Mouse (Mus musculus): ENCODE measurements at regions not wholly inside any gene's neighbourhood (a gene's known extent, or its start where the extent isn't known, plus 50 kb on each side); places are given as distances from the start of the nearest gene placed in this dataset.
"Not testable (repeated sequence)": the region's sequence is repeated elsewhere in the genome, so short reads cannot be mapped to it uniquely, and the experiment has no call there.

GRCm38 (mm10) chr13:52359332-52359731 is 171.7 kb downstream of the Diras2 start:
- not testable (repeated sequence) for DNase-seq; H3K9me3 ChIP-seq (ENCODE audit: control insufficient read depth, low read length); H3K36me3 ChIP-seq (ENCODE audit: control insufficient read depth, insufficient read depth, low read length); H3K27me3 ChIP-seq (ENCODE audit: control insufficient read depth, insufficient read depth, low read length); H3K27ac ChIP-seq (replicated peaks; ENCODE audit: low read depth, low read length); ATAC-seq (ENCODE audit: low FRiP score, low TSS enrichment); H3K4me2 ChIP-seq (ENCODE audit: low read length); H3K9ac ChIP-seq (replicated peaks; ENCODE audit: low read length); H3K4me3 ChIP-seq (replicated peaks; ENCODE audit: low read depth, low read length); H3K4me1 ChIP-seq (ENCODE audit: control insufficient read depth, insufficient read depth, low read length)
- 72% methylated on average over 4 of the region's 4 CpGs for WGBS

GRCm38 (mm10) chr13:52361177-52361846 is 169.8 kb downstream of the Diras2 start:
- DNase-seq (no peak), ATAC-seq (ENCODE audit: low FRiP score, low TSS enrichment) (no peak)
- Histone ChIP-seq H3K27me3 (ENCODE audit: control insufficient read depth, insufficient read depth, low read length) (no peaks in the 10 kb centered on the region), H3K4me3 (replicated peaks; ENCODE audit: low read depth, low read length) (no peak overlapping the region), H3K4me2 (ENCODE audit: low read length) (no peak overlapping the region), H3K9me3 (ENCODE audit: control insufficient read depth, low read length) (peaks cover 5% of the 10 kb centered on the region), H3K36me3 (ENCODE audit: control insufficient read depth, insufficient read depth, low read length) (no peaks in the 10 kb centered on the region), H3K9ac (replicated peaks; ENCODE audit: low read length) (no peak overlapping the region), H3K27ac (replicated peaks; ENCODE audit: low read depth, low read length) (no peak overlapping the region), H3K4me1 (ENCODE audit: control insufficient read depth, insufficient read depth, low read length) (no peaks in the 10 kb centered on the region)
- WGBS = 78% methylated on average over 4 of the region's 4 CpGs

DNA sequence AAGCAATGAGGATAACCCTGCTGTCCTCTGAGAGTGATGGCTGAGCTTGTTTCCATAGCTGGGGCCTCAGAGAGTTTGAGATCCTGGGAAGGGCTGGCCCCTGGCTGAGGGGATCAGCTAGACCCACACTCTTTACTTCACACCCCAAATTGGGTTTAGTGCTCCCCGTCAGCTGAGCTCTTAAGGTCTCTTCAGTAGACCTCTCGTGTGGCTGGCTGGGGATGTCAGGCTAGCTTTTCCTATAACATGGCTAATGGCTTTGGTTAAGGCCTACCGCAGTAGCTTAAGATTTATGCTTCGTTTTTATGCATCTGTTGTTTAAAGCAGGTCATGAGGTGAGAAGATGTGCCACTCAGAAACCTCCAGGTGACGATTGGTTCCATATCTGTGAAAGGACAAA is 168.8 kb downstream of the Diras2 start:
- Histone ChIP-seq H3K9ac (replicated peaks; ENCODE audit: low read length) (no peak overlapping the region), H3K27ac (replicated peaks; ENCODE audit: low read depth, low read length) (no peak overlapping the region), H3K27me3 (ENCODE audit: control insufficient read depth, insufficient read depth, low read length) (no peaks in the 10 kb centered on the region), H3K4me3 (replicated peaks; ENCODE audit: low read depth, low read length) (no peak overlapping the region), H3K9me3 (ENCODE audit: control insufficient read depth, low read length) (no peaks in the 10 kb centered on the region), H3K36me3 (ENCODE audit: control insufficient read depth, insufficient read depth, low read length) (no peaks in the 10 kb centered on the region), H3K4me2 (ENCODE audit: low read length) (no peak overlapping the region), H3K4me1 (ENCODE audit: control insufficient read depth, insufficient read depth, low read length) (no peaks in the 10 kb centered on the region)
- ATAC-seq (ENCODE audit: low FRiP score, low TSS enrichment) (no peak), DNase-seq (no peak)
- WGBS = 94% methylated on average over 5 of the region's 5 CpGs

- Histone ChIP-seq H3K4me3 (replicated peaks; ENCODE audit: low read depth, low read length) (no peak overlapping the region), H3K9me3 (ENCODE audit: control insufficient read depth, low read length) (no peaks in the 10 kb centered on the region), H3K9ac (replicated peaks; ENCODE audit: low read length) (no peak overlapping the region), H3K4me1 (ENCODE audit: control insufficient read depth, insufficient read depth, low read length) (no peaks in the 10 kb centered on the region), H3K27me3 (ENCODE audit: control insufficient read depth, insufficient read depth, low read length) (no peaks in the 10 kb centered on the region), H3K4me2 (ENCODE audit: low read length) (no peak overlapping the region), H3K27ac (replicated peaks; ENCODE audit: low read depth, low read length) (no peak overlapping the region), H3K36me3 (ENCODE audit: control insufficient read depth, insufficient read depth, low read length) (no peaks in the 10 kb centered on the region)
- ATAC-seq (ENCODE audit: low FRiP score, low TSS enrichment) (no peak), DNase-seq (no peak)
These were observed 161.2 kb downstream of the Diras2 start for GRCm38 (mm10) chr13:52369851-52370250.

- H3K4me2 ChIP-seq (ENCODE audit: low read length) = no peak overlapping the region
- ATAC-seq (ENCODE audit: low FRiP score, low TSS enrichment) (no peak), DNase-seq (no peak)
- no peak overlapping the region for H3K27ac ChIP-seq (replicated peaks; ENCODE audit: low read depth, low read length)
- no peaks in the 10 kb centered on the region for H3K36me3 ChIP-seq (ENCODE audit: control insufficient read depth, insufficient read depth, low read length)
- H3K4me1 ChIP-seq (ENCODE audit: control insufficient read depth, insufficient read depth, low read length) = no peaks in the 10 kb centered on the region
- H3K27me3 ChIP-seq (ENCODE audit: control insufficient read depth, insufficient read depth, low read length) = no peaks in the 10 kb centered on the region
- no peak overlapping the region for H3K9ac ChIP-seq (replicated peaks; ENCODE audit: low read length)
- WGBS = 93% methylated on average over 3 of the region's 3 CpGs
- H3K4me3 ChIP-seq (replicated peaks; ENCODE audit: low read depth, low read length) = no peak overlapping the region
- H3K9me3 ChIP-seq (ENCODE audit: control insufficient read depth, low read length) = no peaks in the 10 kb centered on the region
These were observed 159.1 kb downstream of the Diras2 start for GRCm38 (mm10) chr13:52371986-52372385.

DNA sequence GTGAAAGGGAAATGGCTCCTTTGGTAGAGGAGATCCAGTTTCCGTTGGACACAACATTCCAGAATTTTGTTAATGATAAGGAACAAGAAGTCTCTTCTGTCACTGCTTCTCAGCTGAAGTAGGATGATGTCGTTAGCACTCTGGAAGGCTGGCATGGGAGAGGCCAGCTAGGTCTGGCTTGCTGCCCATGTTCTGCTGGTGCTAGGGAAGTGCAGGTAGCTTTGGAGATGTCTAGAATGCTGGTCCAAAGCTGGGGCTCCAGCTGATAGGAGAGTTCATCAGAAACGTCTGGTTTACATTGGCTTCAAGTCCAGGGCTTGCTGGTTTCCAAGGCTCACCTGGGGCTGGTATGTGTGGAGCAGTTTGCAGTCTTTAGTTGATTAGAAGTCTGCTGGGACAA is 156.3 kb downstream of the Diras2 start:
- H3K9ac ChIP-seq (replicated peaks; ENCODE audit: low read length) = no peak overlapping the region
- no peak overlapping the region for H3K4me2 ChIP-seq (ENCODE audit: low read length)
- H3K27me3 ChIP-seq (ENCODE audit: control insufficient read depth, insufficient read depth, low read length) = no peaks in the 10 kb centered on the region
- peaks cover 6% of the 10 kb centered on the region; the same call in 1 of the 2 replicates for H3K9me3 ChIP-seq (ENCODE audit: control insufficient read depth, low read length)
- ATAC-seq (ENCODE audit: low FRiP score, low TSS enrichment) = no peak
- H3K27ac ChIP-seq (replicated peaks; ENCODE audit: low read depth, low read length) = no peak overlapping the region
- H3K4me1 ChIP-seq (ENCODE audit: control insufficient read depth, insufficient read depth, low read length) = no peaks in the 10 kb centered on the region
- no peak for DNase-seq
- WGBS = 84% methylated on average over 3 of the region's 3 CpGs
- H3K4me3 ChIP-seq (replicated peaks; ENCODE audit: low read depth, low read length) = no peak overlapping the region
- H3K36me3 ChIP-seq (ENCODE audit: control insufficient read depth, insufficient read depth, low read length) = no peaks in the 10 kb centered on the region

GRCm38 (mm10) chr13:52378236-52378635 is 152.8 kb downstream of the Diras2 start:
- Histone ChIP-seq H3K36me3 (ENCODE audit: control insufficient read depth, insufficient read depth, low read length) (no peaks in the 10 kb centered on the region), H3K27ac (replicated peaks; ENCODE audit: low read depth, low read length) (no peak overlapping the region), H3K9me3 (ENCODE audit: control insufficient read depth, low read length) (peaks cover 6% of the 10 kb centered on the region; the same call in 1 of the 2 replicates), H3K4me1 (ENCODE audit: control insufficient read depth, insufficient read depth, low read length) (no peaks in the 10 kb centered on the region), H3K9ac (replicated peaks; ENCODE audit: low read length) (no peak overlapping the region), H3K27me3 (ENCODE audit: control insufficient read depth, insufficient read depth, low read length) (no peaks in the 10 kb centered on the region), H3K4me2 (ENCODE audit: low read length) (no peak overlapping the region), H3K4me3 (replicated peaks; ENCODE audit: low read depth, low read length) (no peak overlapping the region)
- ATAC-seq (ENCODE audit: low FRiP score, low TSS enrichment) = no peak
- no peak for DNase-seq
- 72% methylated on average over 1 of the region's 1 CpGs for WGBS

DNA sequence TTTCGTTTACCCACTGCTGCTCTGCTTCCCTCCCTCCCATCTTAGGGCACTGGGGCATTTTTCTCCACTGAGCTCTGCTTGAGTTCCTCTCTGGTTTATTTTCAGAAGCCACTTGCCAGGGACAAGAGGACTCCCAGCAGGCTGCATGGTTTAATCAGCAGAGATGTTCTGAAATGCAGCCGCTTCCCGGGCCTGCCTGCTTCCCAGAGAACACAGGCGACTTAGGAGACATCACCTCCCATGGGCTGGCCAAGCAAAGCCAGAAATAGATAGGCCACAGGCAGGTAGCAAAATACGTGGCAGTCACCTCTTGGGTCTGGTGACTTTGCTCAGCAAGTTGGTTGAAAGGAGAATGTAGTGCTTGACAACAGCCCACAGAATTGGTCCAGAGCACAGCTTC is 141.8 kb downstream of the Diras2 start:
- ATAC-seq (ENCODE audit: low FRiP score, low TSS enrichment) (no peak), DNase-seq (no peak)
- Histone ChIP-seq H3K27me3 (ENCODE audit: control insufficient read depth, insufficient read depth, low read length) (no peaks in the 10 kb centered on the region), H3K9ac (replicated peaks; ENCODE audit: low read length) (no peak overlapping the region), H3K4me1 (ENCODE audit: control insufficient read depth, insufficient read depth, low read length) (no peaks in the 10 kb centered on the region), H3K4me3 (replicated peaks; ENCODE audit: low read depth, low read length) (no peak overlapping the region), H3K9me3 (ENCODE audit: control insufficient read depth, low read length) (no peaks in the 10 kb centered on the region), H3K36me3 (ENCODE audit: control insufficient read depth, insufficient read depth, low read length) (no peaks in the 10 kb centered on the region), H3K27ac (replicated peaks; ENCODE audit: low read depth, low read length) (no peak overlapping the region), H3K4me2 (ENCODE audit: low read length) (no peak overlapping the region)
- 86% methylated on average over 5 of the region's 5 CpGs for WGBS

- H3K27ac ChIP-seq (replicated peaks; ENCODE audit: low read depth, low read length) = no peak overlapping the region
- H3K4me3 ChIP-seq (replicated peaks; ENCODE audit: low read depth, low read length) = no peak overlapping the region
- no peaks in the 10 kb centered on the region for H3K4me1 ChIP-seq (ENCODE audit: control insufficient read depth, insufficient read depth, low read length)
- no peaks in the 10 kb centered on the region for H3K36me3 ChIP-seq (ENCODE audit: control insufficient read depth, insufficient read depth, low read length)
- DNase-seq (no peak), ATAC-seq (ENCODE audit: low FRiP score, low TSS enrichment) (no peak)
- H3K9me3 ChIP-seq (ENCODE audit: control insufficient read depth, low read length) = no peaks in the 10 kb centered on the region
- no peak overlapping the region for H3K4me2 ChIP-seq (ENCODE audit: low read length)
- WGBS = 88% methylated on average over 8 of the region's 8 CpGs
- H3K27me3 ChIP-seq (ENCODE audit: control insufficient read depth, insufficient read depth, low read length) = no peaks in the 10 kb centered on the region
- no peak overlapping the region for H3K9ac ChIP-seq (replicated peaks; ENCODE audit: low read length)
These were observed 135.3 kb downstream of the Diras2 start for GRCm38 (mm10) chr13:52395786-52396185.
